Mouse (Mus musculus) cortical plate, adult 2 months (tissue): ENCODE data around the gene Celsr3.

Experiments
- CTCF ChIP-seq: fragments of 200-500 bp; IDR thresholded peaks from 2 replicates; pipeline ENCODE4 v1.5.1; 2011; ENCODE audit warnings: mild to moderate bottlenecking, control low read depth, low read length; ENCODE audit not compliant: insufficient read depth; ENCODE audit errors: extremely low read depth
- POLR2A ChIP-seq: fragments of 200-500 bp; IDR thresholded peaks from 2 replicates; pipeline ENCODE4 v1.6.1; 2011; ENCODE audit warnings: mild to moderate bottlenecking, low read length, control low read depth; ENCODE audit not compliant: insufficient read depth; ENCODE audit errors: extremely low read depth

- TF ChIP-seq POLR2A: no peak
- TF ChIP-seq CTCF: no peak
These were observed 16.9 kb upstream of the Celsr3 start for GRCm38 (mm10) chr9:108809188-108809587.
